Mouse (Mus musculus): ENCODE results near the gene 0610009B22Rik. TPM values are rescaled to one million over a fixed set of nuclear protein-coding genes. Genes with fewer than 3 reads are reported as not detected.

The 0610009B22Rik gene
- polyA plus RNA-seq, 1 experiment from 2014 or later = 119 TPM

Other genes starting within 250 kb of the 0610009B22Rik start
- gene Phykpl, start 104.1 kb downstream of the 0610009B22Rik start, polyA plus RNA-seq (2015; fragmentation: Nextera tagmentation; extraction: Ambion mirVana) = 13.4 and 14.1 TPM in 2 replicates
- 585 and 646 TPM in 2 replicates for gene Hnrnpab, start 82.0 kb downstream of the 0610009B22Rik start, polyA plus RNA-seq (2015; fragmentation: Nextera tagmentation; extraction: Ambion mirVana)
- gene Nhp2, start 69.1 kb downstream of the 0610009B22Rik start, polyA plus RNA-seq (2015; fragmentation: Nextera tagmentation; extraction: Ambion mirVana) = 123 and 141 TPM in 2 replicates
- 53.8 and 61.2 TPM in 2 replicates for gene Rmnd5b, start 53.0 kb downstream of the 0610009B22Rik start, polyA plus RNA-seq (2015; fragmentation: Nextera tagmentation; extraction: Ambion mirVana)
- 7.7 and 8.4 TPM in 2 replicates for gene N4bp3, start 38.0 kb downstream of the 0610009B22Rik start, polyA plus RNA-seq (2015; fragmentation: Nextera tagmentation; extraction: Ambion mirVana)
- 0.44 and 0.54 TPM in 2 replicates for gene D930048N14Rik, start 37.9 kb downstream of the 0610009B22Rik start, polyA plus RNA-seq (2015; fragmentation: Nextera tagmentation; extraction: Ambion mirVana)
- gene Sec24a, start 74.8 kb upstream of the 0610009B22Rik start, polyA plus RNA-seq (2015; fragmentation: Nextera tagmentation; extraction: Ambion mirVana) = 11.0 and 11.7 TPM in 2 replicates
- gene Sar1b, start 74.8 kb upstream of the 0610009B22Rik start, polyA plus RNA-seq (2015; fragmentation: Nextera tagmentation; extraction: Ambion mirVana) = 140 and 146 TPM in 2 replicates
- gene Jade2, start 168.8 kb upstream of the 0610009B22Rik start, polyA plus RNA-seq (2015; fragmentation: Nextera tagmentation; extraction: Ambion mirVana) = 0.27 and 0.37 TPM in 2 replicates

All from forebrain, embryonic 13.5 days (tissue).